Mouse (Mus musculus) ES-Bruce4 (cell line): Measurements from ENCODE around the gene Gm10190. TPM values are rescaled to one million over a fixed set of nuclear protein-coding genes. Genes with fewer than 3 reads are reported as not detected.

Experiments
- H3K27ac ChIP-seq: 2 replicates; pipeline ENCODE4 v1.5.1; 2012; ENCODE audit warnings: low read length, inconsistent platforms; ENCODE audit not compliant: insufficient read depth
- H3K27me3 ChIP-seq: 2 replicates; pipeline ENCODE4 v1.6.1; 2012; ENCODE audit warnings: mild to moderate bottlenecking, low read length, inconsistent platforms; ENCODE audit not compliant: control insufficient read depth, poor library complexity, insufficient read depth, severe bottlenecking
- H3K36me3 ChIP-seq: 2 replicates; pipeline ENCODE4 v1.6.1; 2012; ENCODE audit warnings: inconsistent platforms, mild to moderate bottlenecking, low read length, moderate library complexity; ENCODE audit not compliant: control insufficient read depth, poor library complexity, insufficient read depth, severe bottlenecking
- H3K4me1 ChIP-seq: one replicate; pipeline ENCODE4 v1.8.1; 2011; ENCODE audit warnings: low read length; ENCODE audit not compliant: control insufficient read depth, insufficient read depth
- H3K4me3 ChIP-seq: 2 replicates; pipeline ENCODE4 v1.5.1; 2011; ENCODE audit warnings: low read depth, mild to moderate bottlenecking, low read length
- H3K9ac ChIP-seq: 2 replicates; pipeline ENCODE4 v1.6.1; 2012; ENCODE audit warnings: low read depth, mild to moderate bottlenecking, inconsistent platforms; ENCODE audit not compliant: poor library complexity, severe bottlenecking
- H3K9me3 ChIP-seq: replicated peaks from 2 replicates; pipeline ENCODE4 v1.6.1; 2012; ENCODE audit warnings: mild to moderate bottlenecking, low read length, inconsistent platforms; ENCODE audit not compliant: control insufficient read depth, poor library complexity, insufficient read depth, severe bottlenecking
- CTCF ChIP-seq: IDR thresholded peaks from one replicate; pipeline ENCODE4 v1.8.1; 2011; ENCODE audit warnings: low read depth, low read length
- EP300 ChIP-seq: IDR thresholded peaks from 2 replicates; pipeline ENCODE4 v1.6.1; 2011; ENCODE audit warnings: low read depth, low read length; ENCODE audit not compliant: insufficient read depth
- POLR2A ChIP-seq: IDR thresholded peaks from one replicate; pipeline ENCODE4 v1.8.1; 2011; ENCODE audit warnings: low read length; ENCODE audit not compliant: insufficient read depth
- polyA plus RNA-seq: library from polyadenylated mRNA; stranded (reverse); fragments of >200 nt; gene quantifications from 2 replicates; pipeline ENCODE4 v1.2.4, GENCODE M21; 2011; ENCODE audit warnings: low read depth; ENCODE audit not compliant: missing spikeins, insufficient read depth, insufficient read length

Gm10190 gene
- not detected in 2 replicates for polyA plus RNA-seq

DNA sequence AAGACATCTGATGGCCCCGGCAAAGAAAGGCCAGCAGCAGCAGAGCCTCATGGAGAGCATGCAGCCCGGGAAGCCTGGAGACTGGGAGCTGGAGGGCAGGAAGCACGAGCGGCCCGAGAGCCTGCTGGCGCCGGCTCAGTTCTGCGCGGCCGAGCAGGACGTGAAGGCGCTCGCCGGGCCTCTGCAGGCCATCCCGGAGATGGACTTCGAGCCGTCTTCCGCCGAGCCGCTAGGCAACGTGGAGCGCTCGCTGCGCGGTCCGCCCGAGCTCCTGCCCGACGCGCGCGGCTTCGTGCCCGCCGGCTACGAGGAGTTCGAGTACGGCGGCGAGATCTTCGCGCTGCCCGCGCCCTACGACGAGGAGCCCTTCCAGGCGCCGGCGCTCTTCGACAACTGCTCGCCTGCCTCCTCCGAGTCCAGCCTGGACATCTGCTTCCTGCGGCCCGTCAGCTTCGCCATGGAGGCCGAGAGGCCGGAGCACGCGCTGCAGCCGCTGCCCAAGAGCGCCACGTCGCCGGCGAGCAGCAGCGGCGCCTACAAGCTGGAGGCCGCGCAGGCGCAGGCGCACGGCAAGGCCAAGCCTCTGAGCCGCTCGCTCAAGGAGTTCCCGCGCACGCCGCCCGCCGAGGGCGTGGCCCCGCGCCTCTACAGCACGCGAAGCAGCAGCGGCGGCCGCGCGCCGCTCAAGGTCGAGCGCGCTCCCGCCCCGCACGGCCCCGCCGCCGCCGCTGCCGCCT is at the start of gene Gm10190:
TSS of gene Gm10190 (minus strand) at position 553 of the 737 bp plus-strand sequence.
- peak within 1 kb of the TSS; percentile 77 for H3K9ac ChIP-seq
- no peak within 1 kb of the TSS for H3K27ac ChIP-seq
- H3K27me3 ChIP-seq: peaks cover 10% of the 10 kb centered on the region
- no peaks in the 10 kb centered on the region for H3K4me1 ChIP-seq
- H3K4me3 ChIP-seq: peak within 1 kb of the TSS; percentile 47
- no peak for TF ChIP-seq POLR2A
- H3K9me3 ChIP-seq: no peaks in the 10 kb centered on the region
- no peaks in the 10 kb centered on the region for H3K36me3 ChIP-seq

DNA sequence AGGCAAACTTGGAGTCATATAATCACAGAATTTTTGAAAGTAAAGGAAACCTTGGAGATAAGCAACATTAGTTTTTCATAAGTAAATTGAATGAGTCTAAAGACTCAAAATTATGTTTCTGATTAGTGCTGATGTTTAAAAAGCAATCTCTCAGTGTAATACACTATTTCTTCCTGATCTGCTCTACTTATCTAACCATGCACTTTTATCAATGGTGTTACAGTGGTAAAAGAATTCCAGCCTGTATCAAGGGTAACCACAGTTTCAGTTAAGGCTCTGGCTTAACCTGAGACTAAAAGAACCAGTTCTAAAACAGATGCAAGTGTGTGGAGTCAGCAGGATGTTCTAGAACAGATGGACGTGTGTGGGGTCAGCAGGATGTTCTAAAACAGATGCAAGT is 47.7 kb upstream of the Gm10190 start:
- Histone ChIP-seq H3K4me3 (no peak overlapping the region), H3K27ac (no peak overlapping the region), H3K9me3 (0 out of 2 replicates have a peak, but pooled peaks cover 3% of the 10 kb centered on the region), H3K36me3 (peaks cover 32% of the 10 kb centered on the region), H3K27me3 (no peaks in the 10 kb centered on the region), H3K9ac (no peak overlapping the region), H3K4me1 (no peaks in the 10 kb centered on the region)
- TF ChIP-seq CTCF (no peak), POLR2A (no peak), EP300 (no peak)

DNA sequence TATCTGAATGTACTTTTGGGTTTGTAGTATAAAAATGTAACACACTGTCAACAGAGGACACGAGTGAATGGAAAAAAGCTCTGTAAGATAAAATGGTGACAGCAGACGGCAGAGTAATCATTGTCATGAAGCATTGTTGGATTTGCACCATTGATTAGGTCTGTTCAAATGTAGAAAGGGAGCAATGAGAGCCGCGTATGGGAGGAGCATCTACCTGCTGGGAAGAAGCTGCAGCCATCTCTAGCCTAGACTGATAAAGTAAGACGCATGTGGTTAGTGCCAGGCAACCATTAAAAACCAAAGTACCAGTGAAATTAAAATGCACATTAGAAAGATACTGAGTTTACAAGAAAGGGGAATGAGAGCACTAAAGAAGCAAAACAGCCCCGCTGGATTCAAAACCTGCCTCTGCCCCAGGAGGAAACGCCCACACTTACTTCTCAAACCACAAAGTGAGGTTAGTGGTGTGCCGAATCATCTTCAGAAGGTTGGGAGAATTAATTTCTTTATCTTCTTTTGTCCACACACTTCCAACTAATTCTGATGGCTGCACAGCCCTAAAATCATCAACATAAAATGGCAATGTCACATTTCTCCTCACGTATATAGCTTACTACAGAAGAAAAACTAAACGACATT is 45.4 kb upstream of the Gm10190 start:
- Histone ChIP-seq H3K36me3 (peaks cover 43% of the 10 kb centered on the region), H3K4me1 (no peaks in the 10 kb centered on the region), H3K9me3 (no peaks in the 10 kb centered on the region), H3K9ac (no peak overlapping the region), H3K4me3 (no peak overlapping the region), H3K27me3 (no peaks in the 10 kb centered on the region), H3K27ac (no peak overlapping the region)
- no peak for TF ChIP-seq POLR2A
- no peak for TF ChIP-seq EP300
- no peak for TF ChIP-seq CTCF

DNA sequence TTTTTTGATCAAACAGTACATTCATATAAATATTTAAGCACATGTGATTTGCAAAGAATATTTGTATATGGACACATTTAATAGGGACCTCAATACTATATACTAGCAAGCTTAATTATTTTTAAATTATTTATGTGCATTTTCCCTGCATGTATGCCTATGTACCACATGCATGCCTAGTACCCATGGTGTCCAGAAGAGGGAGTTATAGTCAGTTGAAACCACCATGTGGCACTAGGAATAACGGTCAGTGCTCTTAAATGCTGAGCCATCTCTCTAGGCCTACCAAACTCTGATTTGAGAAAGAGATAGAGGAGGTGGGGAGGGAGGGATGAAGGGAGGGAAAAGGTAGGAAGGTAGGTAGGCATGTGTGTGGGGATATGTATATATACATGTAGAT is 37.8 kb upstream of the Gm10190 start:
- Histone ChIP-seq H3K9me3 (no peaks in the 10 kb centered on the region), H3K27me3 (no peaks in the 10 kb centered on the region), H3K4me1 (no peaks in the 10 kb centered on the region), H3K27ac (no peak overlapping the region), H3K4me3 (no peak overlapping the region), H3K9ac (no peak overlapping the region), H3K36me3 (peaks cover 44% of the 10 kb centered on the region)
- TF ChIP-seq EP300 (no peak), CTCF (no peak), POLR2A (no peak)

DNA sequence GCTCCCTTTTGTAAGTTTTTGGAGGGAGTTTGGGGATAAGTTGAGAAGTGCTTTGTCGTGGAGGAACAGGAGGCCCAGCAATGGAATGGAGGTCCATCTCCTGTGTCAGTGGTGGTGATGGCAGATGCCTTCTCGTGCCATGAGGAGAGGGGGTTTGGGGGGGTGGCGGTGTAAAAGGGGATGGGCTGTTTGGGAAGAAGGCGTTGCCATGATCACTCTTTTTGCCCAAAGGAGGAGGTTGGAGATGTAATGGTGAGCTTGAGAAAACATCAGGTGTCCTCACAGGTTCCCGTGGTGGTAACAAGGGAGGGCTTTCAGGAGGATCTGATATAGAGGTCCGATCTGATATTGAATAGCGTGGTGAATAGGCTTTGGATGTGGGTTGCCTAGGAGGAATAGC is 24.9 kb upstream of the Gm10190 start:
- Histone ChIP-seq H3K9ac (no peak overlapping the region), H3K4me3 (no peak overlapping the region), H3K27me3 (no peaks in the 10 kb centered on the region), H3K4me1 (no peaks in the 10 kb centered on the region), H3K9me3 (no peaks in the 10 kb centered on the region), H3K27ac (no peak overlapping the region), H3K36me3 (peaks cover 16% of the 10 kb centered on the region)
- no peak for TF ChIP-seq EP300
- TF ChIP-seq CTCF: no peak
- no peak for TF ChIP-seq POLR2A
